Mouse (Mus musculus): ENCODE data around the gene Ubn1. TPM values are rescaled to one million over a fixed set of nuclear protein-coding genes. Genes with fewer than 3 reads are reported as not detected.

Gene Ubn1
- polyA plus RNA-seq, 1 experiment from 2014 or later: 17.1 TPM

GRCm38 (mm10) chr16:5093285-5093684 lies 43.4 kb downstream of the Ubn1 start:
- H3K4me3 ChIP-seq: no peak overlapping the region
- 87% methylated on average over 5 of the region's 5 CpGs for WGBS

GRCm38 (mm10) chr16:5096504-5096903 lies 46.6 kb downstream of the Ubn1 start:
- DNase-seq (ENCODE audit: extremely low spot score, low spot score): no peak
- Histone ChIP-seq H3K27ac (no peak overlapping the region), H3K27me3 (ENCODE audit: poor library complexity, severe bottlenecking) (no peaks in the 10 kb centered on the region), H3K9me3 (no peaks in the 10 kb centered on the region), H3K4me1 (no peaks in the 10 kb centered on the region), H3K36me3 (replicated peaks) (no peaks in the 10 kb centered on the region), H3K4me3 (no peak overlapping the region)
- WGBS: 85% methylated on average over 8 of the region's 8 CpGs

More at GRCm38 (mm10) chr16:5093285-5093684, 43.4 kb downstream of the Ubn1 start:
- Histone ChIP-seq H3K4me1 (no peaks in the 10 kb centered on the region), H3K9me3 (no peaks in the 10 kb centered on the region), H3K27me3 (ENCODE audit: poor library complexity, severe bottlenecking) (no peaks in the 10 kb centered on the region), H3K36me3 (replicated peaks) (peaks cover 10% of the 10 kb centered on the region), H3K27ac (no peak overlapping the region)
- no peak for DNase-seq (ENCODE audit: extremely low spot score, low spot score)

GRCm38 (mm10) chr16:5101000-5101399 lies 51.1 kb downstream of the Ubn1 start:
- Histone ChIP-seq H3K36me3 (replicated peaks) (no peaks in the 10 kb centered on the region), H3K4me1 (no peaks in the 10 kb centered on the region), H3K4me3 (no peak overlapping the region), H3K9me3 (no peaks in the 10 kb centered on the region), H3K27me3 (ENCODE audit: poor library complexity, severe bottlenecking) (no peaks in the 10 kb centered on the region), H3K27ac (no peak overlapping the region)
- DNase-seq (ENCODE audit: extremely low spot score, low spot score): no peak
- 77% methylated on average over 6 of the region's 6 CpGs for WGBS

DNA sequence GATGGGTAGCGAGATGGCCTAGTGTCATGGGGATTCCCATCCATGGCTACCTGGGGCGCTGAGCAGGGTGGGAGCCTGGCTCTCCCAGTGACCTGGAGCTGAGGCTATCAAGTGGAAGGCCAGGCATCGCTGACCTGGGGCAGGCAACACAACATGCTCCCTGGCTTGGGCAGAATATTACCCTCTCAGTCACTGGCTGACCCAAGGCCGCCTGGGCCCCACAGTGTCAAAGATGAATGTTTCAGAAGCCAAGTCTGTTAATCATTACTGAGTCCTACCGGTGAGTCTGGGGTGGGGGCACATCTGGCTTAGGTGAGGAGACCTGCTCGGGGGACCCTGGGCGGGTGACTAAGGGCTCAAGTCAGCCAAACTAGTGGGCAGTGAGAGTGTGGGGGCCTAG lies 60.0 kb downstream of the Ubn1 start:
- Histone ChIP-seq H3K9me3 (peaks cover 6% of the 10 kb centered on the region; the same call in 1 of the 2 replicates), H3K4me1 (no peaks in the 10 kb centered on the region), H3K36me3 (replicated peaks) (no peaks in the 10 kb centered on the region), H3K4me3 (no peak overlapping the region), H3K27me3 (ENCODE audit: poor library complexity, severe bottlenecking) (no peaks in the 10 kb centered on the region), H3K27ac (no peak overlapping the region)
- 85% methylated on average over 7 of the region's 7 CpGs for WGBS
- DNase-seq (ENCODE audit: extremely low spot score, low spot score): no peak

- no peak for DNase-seq (ENCODE audit: extremely low spot score, low spot score)
- Histone ChIP-seq H3K27me3 (ENCODE audit: poor library complexity, severe bottlenecking) (no peaks in the 10 kb centered on the region), H3K36me3 (replicated peaks) (no peaks in the 10 kb centered on the region), H3K27ac (no peak overlapping the region), H3K9me3 (peaks cover 6% of the 10 kb centered on the region; the same call in 1 of the 2 replicates), H3K4me3 (no peak overlapping the region), H3K4me1 (no peaks in the 10 kb centered on the region)
- 87% methylated on average over 3 of the region's 3 CpGs for WGBS
Measured at GRCm38 (mm10) chr16:5111021-5111420, 61.2 kb downstream of the Ubn1 start.

GRCm38 (mm10) chr16:5113002-5113550 lies 63.2 kb downstream of the Ubn1 start:
- no peak overlapping the region for H3K27ac ChIP-seq
- DNase-seq (ENCODE audit: extremely low spot score, low spot score): no peak
- H3K9me3 ChIP-seq: peaks cover 5% of the 10 kb centered on the region; the same call in 1 of the 2 replicates
- no peaks in the 10 kb centered on the region for H3K27me3 ChIP-seq (ENCODE audit: poor library complexity, severe bottlenecking)
- no peak overlapping the region for H3K4me3 ChIP-seq
- H3K36me3 ChIP-seq (replicated peaks): no peaks in the 10 kb centered on the region
- WGBS: 76% methylated on average over 4 of the region's 4 CpGs
- no peaks in the 10 kb centered on the region for H3K4me1 ChIP-seq

- Histone ChIP-seq H3K9me3 (no peaks in the 10 kb centered on the region), H3K4me3 (no peak overlapping the region), H3K4me1 (no peaks in the 10 kb centered on the region), H3K36me3 (replicated peaks) (no peaks in the 10 kb centered on the region), H3K27me3 (ENCODE audit: poor library complexity, severe bottlenecking) (no peaks in the 10 kb centered on the region), H3K27ac (no peak overlapping the region)
- WGBS: 80% methylated on average over 2 of the region's 2 CpGs
- no peak for DNase-seq (ENCODE audit: extremely low spot score, low spot score)
Measured at GRCm38 (mm10) chr16:5113582-5113981, 63.7 kb downstream of the Ubn1 start.

GRCm38 (mm10) chr16:5119385-5119784 lies 69.5 kb downstream of the Ubn1 start:
- Histone ChIP-seq H3K27ac (no peak overlapping the region), H3K4me3 (no peak overlapping the region), H3K27me3 (ENCODE audit: poor library complexity, severe bottlenecking) (peaks cover 16% of the 10 kb centered on the region), H3K9me3 (no peaks in the 10 kb centered on the region), H3K4me1 (peaks cover 8% of the 10 kb centered on the region; the same call in 1 of the 2 replicates), H3K36me3 (replicated peaks) (no peaks in the 10 kb centered on the region)
- no peak for DNase-seq (ENCODE audit: extremely low spot score, low spot score)
- WGBS: 84% methylated on average over 4 of the region's 4 CpGs

DNA sequence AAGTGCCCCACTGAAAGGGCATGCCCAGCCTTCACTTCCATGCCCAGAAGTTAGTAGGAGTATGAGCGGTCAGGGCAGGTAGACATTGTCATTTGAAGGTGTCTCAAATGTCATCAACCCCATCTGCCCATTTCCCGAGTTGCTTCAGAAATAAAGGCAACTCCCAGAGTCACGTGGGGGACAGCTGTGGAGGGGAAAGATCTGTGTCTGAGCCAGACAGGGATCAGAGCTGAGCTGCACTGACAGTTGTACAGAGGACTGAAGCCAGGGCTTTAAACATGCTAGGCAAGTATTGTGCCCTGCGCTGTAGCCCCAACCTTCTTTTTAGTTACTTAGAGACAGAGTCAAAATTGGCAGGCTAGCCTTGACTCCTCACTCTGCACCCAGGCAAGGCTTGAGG lies 70.0 kb downstream of the Ubn1 start:
- Histone ChIP-seq H3K9me3 (no peaks in the 10 kb centered on the region), H3K4me3 (no peak overlapping the region), H3K27ac (no peak overlapping the region), H3K27me3 (ENCODE audit: poor library complexity, severe bottlenecking) (peaks cover 16% of the 10 kb centered on the region), H3K4me1 (peaks cover 8% of the 10 kb centered on the region; the same call in 1 of the 2 replicates), H3K36me3 (replicated peaks) (no peaks in the 10 kb centered on the region)
- 87% methylated on average over 4 of the region's 4 CpGs for WGBS
- no peak for DNase-seq (ENCODE audit: extremely low spot score, low spot score)

DNA sequence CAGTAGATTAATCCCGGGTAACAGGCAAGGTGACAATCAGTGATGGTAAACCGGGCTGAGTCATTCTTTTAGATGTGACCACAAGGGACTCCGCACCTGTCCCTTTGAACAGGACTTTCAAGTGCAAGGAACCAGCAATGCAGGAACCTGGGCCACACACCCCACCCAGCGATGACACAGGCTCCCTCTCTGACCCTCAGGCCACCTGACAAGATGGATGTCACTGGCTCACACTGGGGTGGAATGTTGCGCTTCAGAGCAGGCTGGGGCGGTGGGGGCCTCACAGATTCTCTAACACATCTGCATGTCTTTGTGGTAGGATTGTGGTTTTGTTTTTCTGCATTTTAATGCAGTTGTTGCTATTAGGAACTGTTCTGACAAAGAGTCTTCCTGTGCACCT lies 73.6 kb downstream of the Ubn1 start:
- DNase-seq (ENCODE audit: extremely low spot score, low spot score): no peak
- Histone ChIP-seq H3K4me3 (no peak overlapping the region), H3K27ac (no peak overlapping the region), H3K4me1 (peaks cover 8% of the 10 kb centered on the region; the same call in 1 of the 2 replicates), H3K9me3 (no peaks in the 10 kb centered on the region), H3K36me3 (replicated peaks) (no peaks in the 10 kb centered on the region), H3K27me3 (ENCODE audit: poor library complexity, severe bottlenecking) (peaks cover 26% of the 10 kb centered on the region)
- 71% methylated on average over 6 of the region's 6 CpGs for WGBS

GRCm38 (mm10) chr16:5130196-5130595 lies 80.3 kb downstream of the Ubn1 start:
- no peak overlapping the region for H3K4me3 ChIP-seq
- H3K4me1 ChIP-seq: peaks cover 17% of the 10 kb centered on the region
- no peaks in the 10 kb centered on the region for H3K9me3 ChIP-seq
- no peak overlapping the region for H3K27ac ChIP-seq
- no peaks in the 10 kb centered on the region for H3K36me3 ChIP-seq (replicated peaks)
- DNase-seq (ENCODE audit: extremely low spot score, low spot score): no peak
- WGBS: 41% methylated on average over 2 of the region's 2 CpGs
- peaks cover 76% of the 10 kb centered on the region for H3K27me3 ChIP-seq (ENCODE audit: poor library complexity, severe bottlenecking)

DNA sequence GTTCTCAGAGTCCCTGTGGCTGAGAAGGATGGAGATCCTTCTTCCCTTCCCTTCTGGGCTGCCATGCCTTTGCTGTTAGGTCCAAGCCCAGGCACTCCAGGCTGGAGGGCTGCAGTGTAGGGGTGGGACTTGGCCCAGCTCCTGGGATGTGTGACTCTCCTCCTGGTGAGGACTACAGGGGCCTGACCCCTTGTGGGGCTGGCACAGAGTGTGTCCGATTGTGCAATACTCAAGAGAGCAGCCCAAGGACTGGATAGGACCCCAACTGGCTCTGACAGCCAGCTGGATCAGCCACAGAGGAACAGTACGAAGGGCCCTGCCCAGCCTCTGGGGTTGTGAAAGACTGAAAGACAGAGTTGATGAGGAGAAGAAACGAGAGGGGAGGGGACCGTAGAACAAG lies 80.9 kb downstream of the Ubn1 start:
- DNase-seq (ENCODE audit: extremely low spot score, low spot score): no peak
- Histone ChIP-seq H3K4me1 (peaks cover 17% of the 10 kb centered on the region), H3K9me3 (no peaks in the 10 kb centered on the region), H3K4me3 (no peak overlapping the region), H3K27ac (no peak overlapping the region), H3K27me3 (ENCODE audit: poor library complexity, severe bottlenecking) (peaks cover 82% of the 10 kb centered on the region), H3K36me3 (replicated peaks) (no peaks in the 10 kb centered on the region)
- WGBS: 14% methylated on average over 4 of the region's 4 CpGs

DNA sequence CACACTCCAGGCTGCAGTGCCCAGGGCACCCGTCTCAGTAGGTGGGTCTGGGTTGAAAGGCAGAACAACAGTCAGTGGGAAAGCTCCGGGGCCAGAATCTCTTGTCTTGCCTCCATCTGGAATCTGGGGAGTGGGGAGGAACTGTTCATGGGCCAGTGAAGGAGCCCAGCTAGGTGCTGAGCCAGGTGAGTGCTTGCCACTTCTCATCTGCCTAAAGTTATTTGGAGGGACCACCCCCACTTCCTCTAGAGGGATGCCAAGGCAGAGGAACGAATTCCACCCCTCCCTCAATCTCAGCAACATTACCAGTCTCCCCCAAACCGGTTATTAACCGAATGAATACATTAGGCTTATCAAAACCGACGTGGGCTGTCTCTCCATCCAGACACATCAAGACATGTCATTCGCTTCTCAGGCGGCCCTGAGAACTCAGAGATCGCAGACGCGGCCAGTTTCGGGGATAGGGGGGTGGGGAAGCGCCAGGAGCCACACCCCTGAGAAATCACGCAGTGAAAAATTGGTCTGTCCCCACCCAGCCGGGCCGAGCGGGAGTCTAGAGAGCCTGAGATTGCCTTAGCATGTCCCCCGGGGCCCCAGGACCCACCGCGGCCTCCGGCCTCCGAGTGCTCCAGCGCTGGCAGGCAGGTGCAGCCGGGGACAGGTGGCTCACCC lies 81.5 kb downstream of the Ubn1 start:
- Histone ChIP-seq H3K4me3 (peak overlapping the region; percentile 48), H3K9me3 (no peaks in the 10 kb centered on the region), H3K4me1 (peaks cover 21% of the 10 kb centered on the region), H3K27ac (no peak overlapping the region), H3K36me3 (replicated peaks) (no peaks in the 10 kb centered on the region), H3K27me3 (ENCODE audit: poor library complexity, severe bottlenecking) (peaks cover 84% of the 10 kb centered on the region)
- DNase-seq (ENCODE audit: extremely low spot score, low spot score): no peak
- WGBS: 3% methylated on average over 25 of the region's 25 CpGs

Data from forebrain, embryonic 10.5 days (tissue).